Mouse (Mus musculus) embryonic fibroblast, embryonic 13.5 days (primary cell): Measurements from ENCODE around the gene Zfp652.
A peak's percentile ranks its signal among the peaks of the same experiment; 100 is the strongest.

Experiments used
- CTCF ChIP-seq: IDR thresholded peaks from 2 replicates; pipeline ENCODE4 v1.5.1; 2011; ENCODE audit warnings: mild to moderate bottlenecking, control low read depth, low read length, moderate library complexity, borderline replicate concordance; ENCODE audit not compliant: insufficient read depth
- POLR2A ChIP-seq: IDR thresholded peaks from 2 replicates; pipeline ENCODE4 v1.6.1; 2011; ENCODE audit warnings: low read depth, mild to moderate bottlenecking, control low read depth, low read length, moderate library complexity

DNA sequence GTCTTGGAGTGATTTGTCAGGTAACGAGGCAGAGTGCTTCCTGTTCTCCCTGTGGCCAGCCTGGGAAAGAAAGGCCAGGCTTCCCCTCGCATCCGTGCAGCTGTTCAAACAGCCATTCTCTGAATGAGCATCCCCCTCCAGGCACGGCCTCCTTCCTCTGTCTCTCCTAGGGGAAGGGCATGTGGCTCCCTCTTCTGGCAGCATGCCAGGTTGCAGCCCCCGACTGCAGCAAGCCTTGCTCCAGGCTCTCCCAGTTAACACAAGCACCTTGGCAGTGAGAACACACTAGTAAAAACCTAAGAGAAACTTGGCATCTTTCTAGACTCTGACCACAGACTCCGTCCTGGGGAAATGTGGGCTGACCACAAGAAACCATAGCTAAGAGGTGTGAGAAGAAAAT is 36.2 kb upstream of the Zfp652 start:
- TF ChIP-seq CTCF (peak; percentile 56; the same call in 1 of the 2 replicates), POLR2A (no peak)
